Mouse (Mus musculus): ENCODE measurements around the gene Klhdc7a.

GRCm38 (mm10) chr4:139977308-139977781 lies 9.5 kb upstream of the Klhdc7a start:
- TF ChIP-seq MAX (IDR thresholded peaks at IDR 0.05) (no peak), USF1 (IDR thresholded peaks at IDR 0.05; ENCODE audit: low read depth) (no peak)
